Mouse (Mus musculus) stomach, embryonic 15.5 days (tissue): Measurements from ENCODE around the gene Slc18a2. TPM values are rescaled to one million over a fixed set of nuclear protein-coding genes. Genes with fewer than 3 reads are reported as not detected.

ENCODE experiments used
- ATAC-seq: fragments of 200-750 bp; cut with Nextera tagmentation; 2 replicates; pipeline ENCODE4 v1.8.0; 2017; ENCODE audit warnings: low read depth, moderate number of reproducible peaks, moderate TSS enrichment; ENCODE audit not compliant: insufficient read depth, low FRiP score
- H3K27ac ChIP-seq: fragments of 300-500 bp; sonication (generic); 2 replicates; pipeline ENCODE4 v1.5.1; 2015; ENCODE audit warnings: mild to moderate bottlenecking, inconsistent platforms
- H3K27me3 ChIP-seq: fragments of 300-500 bp; sonication (generic); replicated peaks from 2 replicates; pipeline ENCODE4 v1.6.1; 2015; ENCODE audit warnings: inconsistent platforms
- H3K36me3 ChIP-seq: fragments of 300-500 bp; sonication (generic); 2 replicates; pipeline ENCODE4 v1.6.1; 2015; ENCODE audit warnings: inconsistent platforms
- H3K4me1 ChIP-seq: fragments of 300-500 bp; sonication (generic); 2 replicates; pipeline ENCODE4 v1.6.1; 2015; ENCODE audit warnings: inconsistent platforms
- H3K4me2 ChIP-seq: fragments of 300-500 bp; sonication (generic); 2 replicates; pipeline ENCODE4 v1.6.1; 2015; ENCODE audit warnings: mild to moderate bottlenecking, inconsistent platforms
- H3K4me3 ChIP-seq: fragments of 300-500 bp; sonication (generic); replicated peaks from 2 replicates; pipeline ENCODE4 v1.5.1; 2015; ENCODE audit warnings: inconsistent platforms
- H3K9ac ChIP-seq: fragments of 300-500 bp; sonication (generic); 2 replicates; pipeline ENCODE4 v1.6.1; 2015; ENCODE audit warnings: inconsistent platforms
- H3K9me3 ChIP-seq: fragments of 300-500 bp; sonication (generic); 2 replicates; pipeline ENCODE4 v1.6.1; 2016; ENCODE audit warnings: inconsistent platforms
- WGBS: fragments of 180-500 bp; shearing (Covaris S2); methylation state at CpG from one replicate; pipeline ENCODE4 v1.1.7; 2015; 5-methylcytosine and 5-hydroxymethylcytosine counted together
- polyA plus RNA-seq: library from polyadenylated mRNA; unstranded; fragments of >200 nt; fragmentation: Nextera tagmentation; extraction: Ambion mirVana; gene quantifications from 2 replicates; pipeline ENCODE4 v1.2.1, GENCODE M21; 2015

Gene Slc18a2
- polyA plus RNA-seq, 1 experiment from 2014 or later, result 11.4 TPM

GRCm38 (mm10) chr19:59282001-59282400 lies 21.3 kb downstream of the Slc18a2 start:
- no peak for ATAC-seq
- Histone ChIP-seq H3K36me3 (no peaks in the 10 kb centered on the region), H3K4me1 (no peaks in the 10 kb centered on the region), H3K4me2 (no peak overlapping the region), H3K27me3 (no peaks in the 10 kb centered on the region), H3K9me3 (no peaks in the 10 kb centered on the region), H3K9ac (no peak overlapping the region), H3K27ac (no peak overlapping the region), H3K4me3 (no peak overlapping the region)
- 79% methylated on average over 3 of the region's 3 CpGs for WGBS

- Histone ChIP-seq H3K27ac (no peak overlapping the region), H3K27me3 (no peaks in the 10 kb centered on the region), H3K4me1 (no peaks in the 10 kb centered on the region), H3K4me3 (no peak overlapping the region), H3K4me2 (no peak overlapping the region), H3K9me3 (no peaks in the 10 kb centered on the region), H3K36me3 (no peaks in the 10 kb centered on the region), H3K9ac (no peak overlapping the region)
- no peak for ATAC-seq
These were observed 28.3 kb downstream of the Slc18a2 start for GRCm38 (mm10) chr19:59289042-59289441.

GRCm38 (mm10) chr19:59289811-59290210 lies 29.1 kb downstream of the Slc18a2 start:
- Histone ChIP-seq H3K27me3 (no peaks in the 10 kb centered on the region), H3K36me3 (no peaks in the 10 kb centered on the region), H3K4me3 (no peak overlapping the region), H3K4me1 (no peaks in the 10 kb centered on the region), H3K4me2 (no peak overlapping the region), H3K9me3 (no peaks in the 10 kb centered on the region), H3K9ac (no peak overlapping the region), H3K27ac (no peak overlapping the region)
- 74% methylated on average over 6 of the region's 6 CpGs for WGBS
- no peak for ATAC-seq

- no peaks in the 10 kb centered on the region for H3K36me3 ChIP-seq
- peak; percentile 50; the same call in 1 of the 2 replicates for ATAC-seq
- no peaks in the 10 kb centered on the region for H3K4me1 ChIP-seq
- WGBS, result 68% methylated on average over 5 of the region's 5 CpGs
- H3K9ac ChIP-seq, result no peak overlapping the region
- H3K27me3 ChIP-seq, result no peaks in the 10 kb centered on the region
- no peaks in the 10 kb centered on the region for H3K9me3 ChIP-seq
- 0 out of 2 replicates have a peak overlapping the region, but pooled peaks have one; percentile 2 for H3K27ac ChIP-seq
- no peak overlapping the region for H3K4me2 ChIP-seq
- no peak overlapping the region for H3K4me3 ChIP-seq
These were observed 31.6 kb downstream of the Slc18a2 start for GRCm38 (mm10) chr19:59292183-59292839.

- Histone ChIP-seq H3K4me2 (no peak overlapping the region), H3K4me3 (no peak overlapping the region), H3K9ac (no peak overlapping the region), H3K27ac (no peak overlapping the region), H3K9me3 (no peaks in the 10 kb centered on the region), H3K36me3 (no peaks in the 10 kb centered on the region), H3K27me3 (no peaks in the 10 kb centered on the region), H3K4me1 (no peaks in the 10 kb centered on the region)
- ATAC-seq, result no peak
These were observed 54.6 kb downstream of the Slc18a2 start for GRCm38 (mm10) chr19:59315308-59315707.

- H3K36me3 ChIP-seq, result no peaks in the 10 kb centered on the region
- H3K9ac ChIP-seq, result no peak overlapping the region
- H3K9me3 ChIP-seq, result no peaks in the 10 kb centered on the region
- no peak for ATAC-seq
- no peaks in the 10 kb centered on the region for H3K4me1 ChIP-seq
- H3K4me2 ChIP-seq, result no peak overlapping the region
- no peak overlapping the region for H3K27ac ChIP-seq
- no peak overlapping the region for H3K4me3 ChIP-seq
- no peaks in the 10 kb centered on the region for H3K27me3 ChIP-seq
These were observed 55.9 kb downstream of the Slc18a2 start for GRCm38 (mm10) chr19:59316571-59316970.

- no peak within 1 kb of the TSS for H3K4me3 ChIP-seq
These were observed 61.3 kb downstream of the Slc18a2 start, which contains the start of gene Rps12-ps3 for GRCm38 (mm10) chr19:59321990-59322389. Gene Rps12-ps3, plus strand, starts transcription at chr19:59322290.

GRCm38 (mm10) chr19:59330816-59331225 lies 70.1 kb downstream of the Slc18a2 start:
- H3K36me3 ChIP-seq, result no peaks in the 10 kb centered on the region
- no peaks in the 10 kb centered on the region for H3K9me3 ChIP-seq
- no peak overlapping the region for H3K27ac ChIP-seq
- H3K9ac ChIP-seq, result no peak overlapping the region
- no peak for ATAC-seq
- no peak overlapping the region for H3K4me2 ChIP-seq
- no peaks in the 10 kb centered on the region for H3K4me1 ChIP-seq
- no peaks in the 10 kb centered on the region for H3K27me3 ChIP-seq
- H3K4me3 ChIP-seq, result no peak overlapping the region

More at GRCm38 (mm10) chr19:59321990-59322389, 61.3 kb downstream of the Slc18a2 start, which contains the start of gene Rps12-ps3:
- no peak within 1 kb of the TSS for H3K4me2 ChIP-seq
- no peak within 1 kb of the TSS for H3K9ac ChIP-seq
- 97% methylated on average over 14 of the region's 14 CpGs for WGBS
- no peak within 1 kb of the TSS for H3K27ac ChIP-seq
- H3K9me3 ChIP-seq, result no peaks in the 10 kb centered on the region
- H3K36me3 ChIP-seq, result no peaks in the 10 kb centered on the region
- no peaks in the 10 kb centered on the region for H3K4me1 ChIP-seq
- no peak for ATAC-seq
- no peaks in the 10 kb centered on the region for H3K27me3 ChIP-seq

- H3K27ac ChIP-seq, result no peak overlapping the region
- ATAC-seq, result no peak
- H3K4me3 ChIP-seq, result no peak overlapping the region
- no peaks in the 10 kb centered on the region for H3K9me3 ChIP-seq
- H3K36me3 ChIP-seq, result no peaks in the 10 kb centered on the region
- no peak overlapping the region for H3K9ac ChIP-seq
- WGBS, result 95% methylated on average over 1 of the region's 1 CpGs
- no peaks in the 10 kb centered on the region for H3K27me3 ChIP-seq
- H3K4me1 ChIP-seq, result no peaks in the 10 kb centered on the region
- no peak overlapping the region for H3K4me2 ChIP-seq
These were observed 76.0 kb downstream of the Slc18a2 start for GRCm38 (mm10) chr19:59336655-59337054.

- ATAC-seq, result no peak
- H3K4me1 ChIP-seq, result no peaks in the 10 kb centered on the region
- no peak overlapping the region for H3K27ac ChIP-seq
- H3K4me3 ChIP-seq, result no peak overlapping the region
- no peaks in the 10 kb centered on the region for H3K9me3 ChIP-seq
- H3K4me2 ChIP-seq, result no peak overlapping the region
- H3K36me3 ChIP-seq, result no peaks in the 10 kb centered on the region
- 87% methylated on average over 3 of the region's 3 CpGs for WGBS
- H3K27me3 ChIP-seq, result no peaks in the 10 kb centered on the region
- no peak overlapping the region for H3K9ac ChIP-seq
These were observed 77.4 kb downstream of the Slc18a2 start for GRCm38 (mm10) chr19:59337872-59338681.

- peaks cover 3% of the 10 kb centered on the region for H3K4me1 ChIP-seq
- H3K9me3 ChIP-seq, result no peaks in the 10 kb centered on the region
- WGBS, result 73% methylated on average over 3 of the region's 3 CpGs
- no peaks in the 10 kb centered on the region for H3K27me3 ChIP-seq
- H3K36me3 ChIP-seq, result no peaks in the 10 kb centered on the region
- H3K27ac ChIP-seq, result no peak overlapping the region
- H3K4me2 ChIP-seq, result no peak overlapping the region
- H3K9ac ChIP-seq, result no peak overlapping the region
- no peak for ATAC-seq
- no peak overlapping the region for H3K4me3 ChIP-seq
These were observed 79.2 kb downstream of the Slc18a2 start for GRCm38 (mm10) chr19:59339908-59340307.

GRCm38 (mm10) chr19:59342964-59343363 lies 82.3 kb downstream of the Slc18a2 start:
- ATAC-seq, result no peak
- no peaks in the 10 kb centered on the region for H3K9me3 ChIP-seq
- peaks cover 3% of the 10 kb centered on the region for H3K4me1 ChIP-seq
- H3K36me3 ChIP-seq, result no peaks in the 10 kb centered on the region
- no peak overlapping the region for H3K27ac ChIP-seq
- no peak overlapping the region for H3K9ac ChIP-seq
- peak overlapping the region; percentile 86 for H3K4me2 ChIP-seq
- H3K4me3 ChIP-seq, result peak overlapping the region; percentile 20
- WGBS, result 25% methylated on average over 2 of the region's 2 CpGs
- H3K27me3 ChIP-seq, result no peaks in the 10 kb centered on the region
